8 mouse cellular contexts compared by ENCODE assay signal in the genomic region with DNA sequence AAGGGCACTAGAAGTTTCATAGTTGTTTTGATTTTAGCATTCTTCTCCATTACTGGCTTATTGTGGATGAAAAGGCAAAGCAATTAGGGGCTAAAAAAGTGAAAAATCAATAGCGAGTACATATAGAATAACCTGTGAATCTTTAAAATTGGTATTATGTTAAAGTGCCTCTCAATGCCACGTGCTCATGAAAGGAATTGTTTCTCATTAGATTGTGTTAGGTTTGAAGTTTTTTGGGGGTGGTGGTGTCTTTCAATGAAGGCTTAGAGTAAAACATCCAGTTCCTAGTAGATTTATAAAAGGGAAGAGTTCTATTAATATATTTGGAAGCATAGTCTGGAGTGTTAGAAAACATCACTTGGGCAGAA. TPM values are rescaled to one million over a fixed set of nuclear protein-coding genes. Genes with fewer than 3 reads are reported as not detected.
DNase-seq lines count a peak whose midpoint lies in the region; ATAC-seq and TF ChIP-seq lines count a peak whose summit lies in the region.

No protein-coding gene starts in this region.

- no peak overlapping the region for H3K27ac ChIP-seq in spleen, adult 2 months (ENCODE audit: insufficient read depth, low read length)
- no peak overlapping the region for H3K27ac ChIP-seq in liver, embryonic 12.5 days

- no peak for ATAC-seq in erythroblast, adult 5-6 weeks (replicated peaks; ENCODE audit: low FRiP score, poor library complexity, severe bottlenecking)
- no peak for ATAC-seq in liver, embryonic 12.5 days

- peak overlapping the region; percentile 99 for H3K9ac ChIP-seq in liver, embryonic 12.5 days

- H3K9me3 ChIP-seq in erythroblast, embryonic 14.5 days (ENCODE audit: control insufficient read depth, low read length) = no peaks in the 10 kb centered on the region
- no peaks in the 10 kb centered on the region for H3K9me3 ChIP-seq in liver, embryonic 12.5 days (replicated peaks)

- H3K36me3 ChIP-seq in erythroblast, embryonic 14.5 days (ENCODE audit: control insufficient read depth) = peaks cover 47% of the 10 kb centered on the region
- peaks cover 9% of the 10 kb centered on the region for H3K36me3 ChIP-seq in spleen, adult 2 months (ENCODE audit: control insufficient read depth, insufficient read depth, low read length)
- H3K36me3 ChIP-seq in liver, embryonic 12.5 days = peaks cover 27% of the 10 kb centered on the region

- WGBS in spleen, adult 2 months = 0% methylated on average over 2 of the region's 2 CpGs
- WGBS in liver, embryonic 12.5 days (ENCODE audit: insufficient replicate concordance) = 0% methylated on average over 2 of the region's 2 CpGs

- H3K4me3 ChIP-seq in erythroblast, embryonic 14.5 days (replicated peaks) = peak overlapping the region; percentile 97
- H3K4me3 ChIP-seq in spleen, adult 2 months (ENCODE audit: extremely low read depth, insufficient read depth, insufficient read length) = peak overlapping the region; percentile 79
- H3K4me3 ChIP-seq in liver, embryonic 12.5 days = peak overlapping the region; percentile 96

- no peak for TF ChIP-seq CTCF in spleen, adult 2 months (IDR thresholded peaks at IDR 0.05; ENCODE audit: extremely low read depth, insufficient read depth, insufficient read length, insufficient replicate concordance)

- H3K4me1 ChIP-seq in erythroblast, embryonic 14.5 days (ENCODE audit: control insufficient read depth) = peaks cover 47% of the 10 kb centered on the region
- peaks cover 4% of the 10 kb centered on the region for H3K4me1 ChIP-seq in spleen, adult 2 months (ENCODE audit: control insufficient read depth, insufficient read depth, insufficient read length)
- peaks cover 46% of the 10 kb centered on the region for H3K4me1 ChIP-seq in liver, embryonic 12.5 days

- no peak for TF ChIP-seq POLR2A in spleen, adult 2 months (IDR thresholded peaks at IDR 0.05; ENCODE audit: low read depth, low read length)

- H3K27me3 ChIP-seq in erythroblast, embryonic 14.5 days (ENCODE audit: control insufficient read depth) = no peaks in the 10 kb centered on the region
- no peaks in the 10 kb centered on the region for H3K27me3 ChIP-seq in spleen, adult 2 months (ENCODE audit: control insufficient read depth, insufficient read depth, low read length)
- no peaks in the 10 kb centered on the region for H3K27me3 ChIP-seq in liver, embryonic 12.5 days (replicated peaks)

- peak overlapping the region; percentile 64 for H3K4me2 ChIP-seq in liver, embryonic 12.5 days

- DNase-seq in spleen, adult 2 months (ENCODE audit: low read depth in 1 of 2, low spot score in 2 of 2) = no peak
- no peak for DNase-seq in spleen, postnatal 4 days (ENCODE audit: low spot score in 2 of 2)
- DNase-seq in right cerebral cortex, postnatal 25 days = no peak
- no peak for DNase-seq in thymus, postnatal 0 days (ENCODE audit: low spot score)
- DNase-seq in embryo, embryonic 9.5 days (ENCODE audit: extremely low spot score) = no peak

RNA-seq across cellular contexts. Expression of a gene that starts 30.3 kb away (rescaled TPM):
- polyA plus RNA-seq in erythroblast, embryonic 14.5 days (2012) = 147 and 191 TPM in 2 replicates
- 288 and 330 TPM in 2 replicates for total RNA-seq in erythroblast, adult 5-6 weeks (2015; ENCODE audit: low replicate concordance)
- 416 and 434 TPM in 2 replicates for total RNA-seq in erythroblast, adult 5-6 weeks (2017; ENCODE audit: low replicate concordance)
- polyA plus RNA-seq in spleen, adult 2 months (2012; rRNA removed) = 46.6 and 55.9 TPM in 2 replicates
- polyA plus RNA-seq in liver, embryonic 12.5 days (2016; fragmentation: Nextera tagmentation; extraction: Ambion mirVana) = 513 and 532 TPM in 2 replicates
- 518 and 533 TPM in 2 replicates for polyA plus RNA-seq in thymus, postnatal 0 days (2015; fragmentation: Nextera tagmentation; extraction: Ambion mirVana)
